Mouse (Mus musculus) left cerebral cortex, postnatal 4 days (tissue): ENCODE measurements around the gene Slc24a2. TPM values are rescaled to one million over a fixed set of nuclear protein-coding genes. Genes with fewer than 3 reads are reported as not detected.

Experiments
- DNase-seq: peaks from one replicate; pipeline ENCODE4 v3.0.0-alpha.2; 2022
- intact Hi-C: fragments of 180-260 bp; cut with DNase I; formaldehyde crosslinking; loops from one replicate; pipeline ENCODE4 v1.15.1; 2025
- total RNA-seq, 2 experiments: library from RNA; stranded (reverse); gene quantifications; 2 replicates each; pipeline ENCODE4 v1.2.3; 2021

Slc24a2 gene
- total RNA-seq, 2 experiments from 2014 or later: 30.0 to 32.1 TPM

GRCm38 (mm10) chr4:86977272-86977671, 253.0 kb downstream of the Slc24a2 start:
- intact Hi-C loops: no loop called here
- DNase-seq: no peak

GRCm38 (mm10) chr4:86957576-86958411, 272.5 kb downstream of the Slc24a2 start:
- peak; percentile 76 for DNase-seq
- intact Hi-C loops: loop anchor here (2.0 kb wide), 1 partner anchor 403 kb away; no protein-coding TSS in a partner anchor

DNA sequence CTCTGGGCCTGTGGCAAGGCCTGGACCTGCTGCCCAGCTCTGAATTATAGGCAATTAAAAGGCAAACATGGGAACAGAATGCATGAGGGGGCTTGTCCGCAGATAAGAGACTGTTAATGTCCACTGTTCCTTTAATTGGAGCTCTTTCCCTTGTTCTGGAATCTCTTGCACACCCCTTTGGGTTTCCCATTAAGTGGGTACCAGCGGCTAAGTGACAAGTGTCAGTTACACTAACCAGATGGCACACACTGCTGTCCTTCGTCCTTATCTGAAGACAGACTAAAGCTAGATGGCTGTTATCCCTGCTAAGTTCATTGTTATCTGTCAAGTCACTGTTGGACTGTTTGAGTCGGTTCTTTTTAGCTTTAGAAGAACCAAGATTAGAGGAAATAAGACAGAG, 274.8 kb downstream of the Slc24a2 start:
- intact Hi-C loops: no loop called here
- DNase-seq: no peak

- no peak for DNase-seq
- intact Hi-C loops: no loop called here
Measured at GRCm38 (mm10) chr4:86953519-86953918, 276.8 kb downstream of the Slc24a2 start.

DNA sequence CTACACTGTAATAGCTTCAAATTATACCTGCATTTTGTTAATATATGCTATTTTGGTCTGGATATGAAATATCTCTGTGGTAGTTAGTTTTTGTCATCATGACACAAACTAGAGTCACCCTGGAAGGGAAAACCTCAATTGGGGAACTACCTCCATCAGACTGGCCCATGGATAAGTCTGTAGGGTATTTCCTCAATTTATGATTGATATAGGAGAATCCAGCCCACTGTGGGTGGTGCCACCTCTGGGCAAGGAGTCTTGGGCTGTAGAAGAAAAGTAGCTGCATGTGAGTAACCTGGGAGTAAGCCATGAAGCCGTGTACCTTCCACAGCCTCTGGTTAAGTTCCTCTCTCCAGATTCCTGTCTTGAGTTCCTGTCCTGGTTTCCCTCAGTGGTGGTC, 281.5 kb downstream of the Slc24a2 start:
- no peak for DNase-seq
- intact Hi-C loops: no loop called here

DNA sequence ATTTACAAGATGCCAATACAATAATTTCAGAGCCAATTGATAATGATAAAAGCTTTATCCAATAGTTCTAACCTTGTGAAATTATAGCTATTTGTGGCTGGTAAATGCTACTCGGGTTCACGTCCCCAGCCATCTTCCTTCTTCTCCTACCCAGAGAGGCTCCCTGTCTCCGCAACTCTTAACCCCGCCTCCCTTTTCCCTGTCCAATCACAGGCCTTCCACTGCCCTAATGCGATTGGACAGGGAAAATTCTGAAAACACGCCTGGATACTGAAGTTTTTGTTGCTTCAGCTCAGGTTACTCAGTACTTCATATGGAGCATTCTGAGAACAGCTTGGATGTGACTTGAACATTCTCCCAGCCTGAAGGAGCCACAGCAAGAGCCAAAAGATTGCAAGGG, 287.0 kb downstream of the Slc24a2 start:
- no peak for DNase-seq

GRCm38 (mm10) chr4:86942656-86943055, 287.6 kb downstream of the Slc24a2 start:
- intact Hi-C loops: no loop called here
- DNase-seq: no peak

More for the DNA sequence above, 287.0 kb downstream of the Slc24a2 start:
- intact Hi-C loops: no loop called here

DNA sequence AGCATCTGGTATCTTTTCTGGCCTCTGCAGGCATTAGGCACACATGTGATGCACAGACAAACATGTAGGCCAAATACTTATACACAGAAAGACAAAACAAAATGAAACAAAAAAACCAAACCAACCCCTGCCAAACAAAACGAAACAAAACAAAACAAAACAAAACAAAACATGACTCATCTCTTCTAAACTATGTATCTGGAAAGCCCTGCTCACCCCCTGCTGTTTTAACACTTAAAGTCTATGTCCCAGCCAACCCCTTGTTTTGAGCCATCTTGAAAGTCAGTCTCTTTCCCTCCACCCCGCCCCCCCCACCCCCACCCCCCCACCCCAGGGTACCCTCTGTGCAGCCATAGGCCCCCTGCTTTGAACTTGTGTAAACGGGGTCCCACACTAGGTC, 293.6 kb downstream of the Slc24a2 start:
- DNase-seq: no peak
- intact Hi-C loops: no loop called here

- intact Hi-C loops: no loop called here
- no peak for DNase-seq
Measured at GRCm38 (mm10) chr4:86936217-86936616, 294.1 kb downstream of the Slc24a2 start.
